Mouse (Mus musculus): ENCODE measurements around the gene Zfp64.

DNA sequence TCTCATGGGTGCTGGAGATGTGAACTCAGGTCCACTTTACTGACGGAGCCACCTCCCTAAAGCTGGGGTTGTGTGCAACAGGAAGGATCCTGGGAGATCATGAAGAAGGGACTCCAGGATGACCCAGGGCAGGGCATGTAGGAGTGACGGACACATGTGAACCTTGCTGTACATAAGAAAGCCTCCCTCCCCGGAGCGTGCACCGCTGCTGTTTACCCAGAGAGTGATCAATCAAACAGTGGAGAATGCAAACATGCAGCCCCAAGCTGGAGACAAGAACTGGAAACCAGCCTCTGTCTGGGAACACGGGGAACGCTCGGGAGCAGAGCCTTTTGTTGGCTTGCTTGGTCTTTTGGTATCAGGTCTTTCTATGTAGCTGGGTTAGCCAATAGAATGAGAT is 76.7 kb downstream of the Zfp64 start:
- TF ChIP-seq CTCF (IDR thresholded peaks at IDR 0.05; ENCODE audit: low read depth) (no peak), EP300 (IDR thresholded peaks at IDR 0.05; ENCODE audit: low read depth) (no peak)
